Mouse (Mus musculus) spleen, postnatal 4 days (tissue): ENCODE results near the gene Pkd1.

ENCODE experiments used
- DNase-seq, 2 experiments: peaks; one replicate each; pipeline ENCODE4 v3.0.0; 2022; ENCODE audit warnings: low spot score in 2 of 2

Pkd1 gene

DNA sequence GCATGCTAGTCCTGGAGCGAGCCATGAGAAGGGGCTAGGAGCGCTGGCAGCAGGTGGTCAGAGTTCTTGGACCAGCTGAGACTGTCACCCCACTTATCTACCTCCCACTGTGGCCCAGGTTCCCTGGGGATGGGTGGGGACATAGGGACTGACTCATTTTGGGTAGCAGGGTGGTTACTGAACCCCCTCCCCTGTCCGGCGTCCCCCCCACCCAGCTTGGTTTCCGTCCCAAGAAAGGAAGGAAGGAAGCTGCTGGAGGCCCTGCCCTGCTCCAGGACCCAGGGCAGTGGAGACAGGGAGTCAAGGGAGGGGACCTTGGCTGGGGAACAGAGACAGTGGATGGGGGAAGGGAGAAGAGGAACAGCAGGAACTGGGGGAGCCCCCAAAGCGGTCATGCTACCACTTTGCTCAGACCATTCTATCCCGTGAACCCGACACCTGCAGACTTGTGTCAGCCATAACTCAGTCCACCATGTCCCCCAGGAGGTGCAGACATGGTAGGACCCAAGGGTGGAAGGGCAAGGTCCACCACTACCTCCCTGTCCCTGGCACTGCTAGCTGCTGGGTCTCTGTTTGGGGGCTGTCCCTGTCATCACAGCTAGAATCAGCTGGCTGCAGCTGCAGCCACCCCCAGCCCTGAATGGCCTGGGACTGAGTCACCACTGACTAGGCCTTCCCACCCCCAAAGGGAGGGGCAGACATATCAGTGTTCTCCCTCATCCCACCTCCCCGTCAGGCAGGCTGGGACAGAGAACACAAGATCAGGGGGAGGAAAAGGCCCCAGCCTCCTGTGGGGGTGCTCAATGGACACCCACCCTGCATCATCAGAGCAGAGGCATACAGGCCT lies 95.5 kb downstream of the Pkd1 start:
- DNase-seq, result no peak

DNA sequence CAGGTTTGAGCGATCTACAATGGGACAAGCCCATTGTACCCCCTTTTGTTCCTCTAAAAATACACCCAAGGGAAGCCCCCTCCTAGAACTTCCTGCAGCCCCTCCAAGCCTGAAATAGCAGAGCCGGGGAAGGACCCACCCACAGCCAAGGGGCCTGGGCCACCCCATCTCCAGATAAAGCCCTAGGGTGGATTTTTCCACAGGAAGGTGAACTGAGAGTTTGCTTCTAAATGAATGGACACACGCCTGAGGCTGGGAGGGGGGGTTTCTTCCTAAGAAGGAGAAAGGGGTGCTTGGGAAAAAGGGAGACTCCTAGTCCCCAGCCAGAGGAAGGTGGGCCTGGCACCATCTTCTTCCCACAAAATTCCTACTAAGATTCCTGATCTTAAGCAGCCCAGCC lies 96.3 kb downstream of the Pkd1 start:
- DNase-seq, result no peak
